Mouse (Mus musculus) heart, postnatal 0 days (tissue): ENCODE measurements around the gene Stt3b. TPM values are rescaled to one million over a fixed set of nuclear protein-coding genes. Genes with fewer than 3 reads are reported as not detected.
A peak's percentile ranks its signal among the peaks of the same experiment; 100 is the strongest.
"Not testable (repeated sequence)": the region's sequence is repeated elsewhere in the genome, so short reads cannot be mapped to it uniquely, and the experiment has no call there.

Experiments
- ATAC-seq: fragments of 200-750 bp; cut with Nextera tagmentation; 2 replicates; pipeline ENCODE4 v1.8.0; 2017; ENCODE audit warnings: low read depth, moderate number of reproducible peaks, moderate library complexity; ENCODE audit not compliant: insufficient read depth
- DNase-seq: peaks from one replicate; pipeline ENCODE4 v3.0.0-alpha.2; 2016; ENCODE audit warnings: low spot score
- H3K27ac ChIP-seq: fragments of 300-500 bp; sonication (generic); 2 replicates; pipeline ENCODE4 v1.5.1; 2014; ENCODE audit warnings: low read depth, mild to moderate bottlenecking
- H3K27me3 ChIP-seq: fragments of 300-500 bp; sonication (generic); 2 replicates; pipeline ENCODE4 v1.6.1; 2014; ENCODE audit warnings: low read length, mixed read lengths; ENCODE audit not compliant: control insufficient read depth, insufficient read depth
- H3K36me3 ChIP-seq: fragments of 300-500 bp; sonication (generic); replicated peaks from 2 replicates; pipeline ENCODE4 v1.6.1; 2014; ENCODE audit warnings: low read length, mixed read lengths; ENCODE audit not compliant: control insufficient read depth, insufficient read depth
- H3K4me1 ChIP-seq: fragments of 300-500 bp; sonication (generic); 2 replicates; pipeline ENCODE4 v1.6.1; 2014; ENCODE audit warnings: antibody characterized with exemption; ENCODE audit not compliant: control insufficient read depth, insufficient read depth
- H3K4me2 ChIP-seq: fragments of 300-500 bp; sonication (generic); 2 replicates; pipeline ENCODE4 v1.6.1; 2014; ENCODE audit warnings: low read depth, mild to moderate bottlenecking, low read length, moderate library complexity
- H3K4me3 ChIP-seq: fragments of 300-500 bp; sonication (generic); 2 replicates; pipeline ENCODE4 v1.5.1; 2014; ENCODE audit warnings: low read depth, low read length
- H3K9ac ChIP-seq: fragments of 300-500 bp; sonication (generic); replicated peaks from 2 replicates; pipeline ENCODE4 v1.6.1; 2014; ENCODE audit warnings: low read depth, low read length, mixed read lengths
- H3K9me3 ChIP-seq: fragments of 300-500 bp; sonication (generic); replicated peaks from 2 replicates; pipeline ENCODE4 v1.6.1; 2016; ENCODE audit warnings: low read length; ENCODE audit not compliant: control insufficient read depth
- CTCF ChIP-seq: IDR thresholded peaks from 2 replicates; pipeline ENCODE4 v1.5.1; 2016; ENCODE audit warnings: antibody characterized with exemption, control low read depth, low read depth
- EP300 ChIP-seq: IDR thresholded peaks from 2 replicates; pipeline ENCODE4 v1.6.1; 2016; ENCODE audit warnings: antibody characterized with exemption, low read depth
- WGBS: fragments of 180-500 bp; shearing (Covaris S2); extraction: QIAGEN DNeasy Blood & Tissue Kit; methylation state at CpG from one replicate; pipeline ENCODE4 v1.1.7; 2014; 5-methylcytosine and 5-hydroxymethylcytosine counted together
- polyA plus RNA-seq: library from polyadenylated mRNA; unstranded; fragments of >200 nt; fragmentation: Nextera tagmentation; extraction: Ambion mirVana; gene quantifications from 2 replicates; pipeline ENCODE4 v1.2.1, GENCODE M21; 2015
- total RNA-seq: library from RNA; depleted of rRNA; stranded (reverse); fragments of >200 nt; gene quantifications from 2 replicates; pipeline ENCODE4 v1.2.3, GENCODE M21; 2014; ENCODE audit warnings: low replicate concordance

Stt3b gene
- total and polyA plus RNA-seq, 2 experiments from 2014 or later: 33.9 to 67.1 TPM

GRCm38 (mm10) chr9:115274806-115275205, 35.4 kb downstream of the Stt3b start:
- Histone ChIP-seq H3K36me3 (peaks cover 56% of the 10 kb centered on the region), H3K9ac (no peak overlapping the region), H3K9me3 (peaks cover 4% of the 10 kb centered on the region; the same call in 1 of the 2 replicates), H3K4me3 (no peak overlapping the region), H3K4me1 (no peaks in the 10 kb centered on the region), H3K27me3 (no peaks in the 10 kb centered on the region), H3K27ac (no peak overlapping the region), H3K4me2 (no peak overlapping the region)
- ATAC-seq (no peak), DNase-seq (no peak)
- 85% methylated on average over 6 of the region's 6 CpGs for WGBS
- TF ChIP-seq EP300 (no peak), CTCF (no peak)

GRCm38 (mm10) chr9:115273095-115273649, 37.0 kb downstream of the Stt3b start:
- Histone ChIP-seq H3K27ac (no peak overlapping the region), H3K9me3 (peaks cover 4% of the 10 kb centered on the region; the same call in 1 of the 2 replicates), H3K36me3 (peaks cover 41% of the 10 kb centered on the region), H3K4me3 (no peak overlapping the region), H3K27me3 (no peaks in the 10 kb centered on the region), H3K9ac (no peak overlapping the region), H3K4me1 (no peaks in the 10 kb centered on the region), H3K4me2 (no peak overlapping the region)
- WGBS: 93% methylated on average over 7 of the region's 7 CpGs
- no peak for DNase-seq
- ATAC-seq: no peak
- TF ChIP-seq EP300: no peak
- TF ChIP-seq CTCF: no peak

- H3K9ac ChIP-seq, H3K27me3 ChIP-seq, H3K27ac ChIP-seq, H3K9me3 ChIP-seq, H3K4me3 ChIP-seq, H3K4me2 ChIP-seq, ATAC-seq, H3K4me1 ChIP-seq, DNase-seq: not testable (repeated sequence)
- H3K36me3 ChIP-seq: peaks cover 37% of the 10 kb centered on the region
- 87% methylated on average over 1 of the region's 5 CpGs for WGBS
Measured at GRCm38 (mm10) chr9:115272451-115272850, 37.8 kb downstream of the Stt3b start.

GRCm38 (mm10) chr9:115271556-115271955, 38.7 kb downstream of the Stt3b start:
- Histone ChIP-seq H3K4me2 (no peak overlapping the region), H3K9me3 (peaks cover 4% of the 10 kb centered on the region; the same call in 1 of the 2 replicates), H3K4me1 (no peaks in the 10 kb centered on the region), H3K4me3 (no peak overlapping the region), H3K27ac (no peak overlapping the region), H3K9ac (no peak overlapping the region), H3K27me3 (no peaks in the 10 kb centered on the region), H3K36me3 (peaks cover 35% of the 10 kb centered on the region)
- TF ChIP-seq CTCF (no peak), EP300 (no peak)
- WGBS: 74% methylated on average over 3 of the region's 3 CpGs
- ATAC-seq (no peak), DNase-seq (no peak)

- H3K4me1 ChIP-seq: no peaks in the 10 kb centered on the region
- DNase-seq (no peak), ATAC-seq (no peak)
- no peaks in the 10 kb centered on the region for H3K9me3 ChIP-seq
- H3K4me2 ChIP-seq: no peak overlapping the region
- H3K27ac ChIP-seq: no peak overlapping the region
- no peak for TF ChIP-seq CTCF
- no peak for TF ChIP-seq EP300
- no peak overlapping the region for H3K9ac ChIP-seq
- peaks cover 29% of the 10 kb centered on the region for H3K36me3 ChIP-seq
- no peak overlapping the region for H3K4me3 ChIP-seq
- no peaks in the 10 kb centered on the region for H3K27me3 ChIP-seq
- WGBS: 76% methylated on average over 5 of the region's 5 CpGs
Measured at GRCm38 (mm10) chr9:115261896-115262295, 48.3 kb downstream of the Stt3b start.

GRCm38 (mm10) chr9:115261456-115261855, 48.8 kb downstream of the Stt3b start:
- TF ChIP-seq EP300 (no peak), CTCF (peak; percentile 65)
- DNase-seq: peak; percentile 34
- H3K4me3 ChIP-seq: no peak overlapping the region
- 72% methylated on average over 8 of the region's 8 CpGs for WGBS
- H3K4me1 ChIP-seq: no peaks in the 10 kb centered on the region
- ATAC-seq: no peak
- no peaks in the 10 kb centered on the region for H3K9me3 ChIP-seq
- no peaks in the 10 kb centered on the region for H3K27me3 ChIP-seq
- H3K4me2 ChIP-seq: no peak overlapping the region
- H3K36me3 ChIP-seq: peaks cover 33% of the 10 kb centered on the region
- no peak overlapping the region for H3K27ac ChIP-seq
- H3K9ac ChIP-seq: no peak overlapping the region
